Mouse (Mus musculus) hindbrain, embryonic 15.5 days (tissue): ENCODE data around the gene Ntf5. TPM values are rescaled to one million over a fixed set of nuclear protein-coding genes. Genes with fewer than 3 reads are reported as not detected.
A peak's percentile ranks its signal among the peaks of the same experiment; 100 is the strongest.

Experiments
- ATAC-seq: fragments of 200-750 bp; cut with Nextera tagmentation; 2 replicates; pipeline ENCODE4 v1.8.0; 2017; ENCODE audit warnings: low read depth, moderate number of reproducible peaks, moderate TSS enrichment; ENCODE audit not compliant: low FRiP score
- H3K27ac ChIP-seq: fragments of 300-500 bp; sonication (generic); replicated peaks from 2 replicates; pipeline ENCODE4 v1.5.1; 2015; ENCODE audit warnings: mild to moderate bottlenecking, inconsistent platforms
- H3K27me3 ChIP-seq: fragments of 300-500 bp; sonication (generic); 2 replicates; pipeline ENCODE4 v1.6.1; 2015; ENCODE audit warnings: control low read depth, inconsistent platforms
- H3K36me3 ChIP-seq: fragments of 300-500 bp; sonication (generic); 2 replicates; pipeline ENCODE4 v1.6.1; 2015; ENCODE audit warnings: control low read depth, inconsistent platforms
- H3K4me1 ChIP-seq: fragments of 300-500 bp; sonication (generic); replicated peaks from 2 replicates; pipeline ENCODE4 v1.6.1; 2015; ENCODE audit warnings: control low read depth, inconsistent platforms
- H3K4me2 ChIP-seq: fragments of 300-500 bp; sonication (generic); 2 replicates; pipeline ENCODE4 v1.6.1; 2015; ENCODE audit warnings: moderate library complexity, mild to moderate bottlenecking, inconsistent platforms
- H3K4me3 ChIP-seq: fragments of 300-500 bp; sonication (generic); 2 replicates; pipeline ENCODE4 v1.5.1; 2015; ENCODE audit warnings: mild to moderate bottlenecking, inconsistent platforms
- H3K9ac ChIP-seq: fragments of 300-500 bp; sonication (generic); 2 replicates; pipeline ENCODE4 v1.6.1; 2015; ENCODE audit warnings: inconsistent platforms
- H3K9me3 ChIP-seq: fragments of 300-500 bp; sonication (generic); 2 replicates; pipeline ENCODE4 v1.6.1; 2016; ENCODE audit warnings: control low read depth, inconsistent platforms
- WGBS: fragments of 180-500 bp; shearing (Covaris S2); methylation state at CpG from one replicate; pipeline ENCODE4 v1.1.7; 2015; 5-methylcytosine and 5-hydroxymethylcytosine counted together
- polyA plus RNA-seq: library from polyadenylated mRNA; unstranded; fragments of >200 nt; fragmentation: Nextera tagmentation; extraction: Ambion mirVana; gene quantifications from 2 replicates; pipeline ENCODE4 v1.2.1, GENCODE M21; 2015

The Ntf5 gene
- 0.17 TPM in 1 of 2 replicates, not detected in the other for polyA plus RNA-seq

DNA sequence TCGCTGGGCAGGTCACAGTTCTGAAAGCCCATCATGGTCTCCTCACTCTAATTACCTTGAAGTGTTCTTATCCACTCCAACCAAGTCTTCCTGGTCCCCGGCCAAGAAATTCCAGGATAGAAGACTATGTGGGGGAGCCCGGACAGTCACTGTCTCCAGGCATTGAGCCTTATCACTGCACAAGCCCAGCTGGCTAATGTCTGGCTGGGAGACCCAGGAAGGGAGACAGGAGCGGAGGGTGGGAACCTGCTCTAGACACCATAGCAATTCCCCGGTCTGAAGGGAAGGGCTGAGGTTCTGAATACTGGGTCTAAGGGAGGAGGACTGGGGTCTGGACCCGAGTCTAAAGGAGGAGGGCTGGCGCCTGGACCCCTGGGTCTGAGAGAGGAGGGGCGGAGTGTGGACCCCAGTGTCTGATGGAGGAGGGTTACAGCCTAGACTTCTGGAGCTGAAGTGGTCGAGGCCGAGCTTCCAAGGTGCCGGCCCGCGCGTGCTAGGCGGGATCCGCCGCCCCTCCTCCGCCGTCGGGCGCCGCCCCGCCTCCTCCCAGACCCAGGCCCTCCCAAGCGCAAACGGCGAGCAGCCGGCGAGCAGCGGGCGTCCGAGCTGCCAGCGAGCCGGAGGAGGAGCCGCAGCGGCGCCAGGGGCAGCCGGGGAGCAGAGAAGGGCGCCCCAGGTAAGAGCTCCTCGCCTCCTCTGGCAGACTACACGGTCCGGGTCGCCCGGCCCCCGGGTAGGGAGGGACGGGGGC is at the start of gene Ntf5:
Ntf5 (plus strand) TSS at position 583 of the 751 bp plus-strand sequence.
- Histone ChIP-seq H3K36me3 (no peaks in the 10 kb centered on the region), H3K9me3 (no peaks in the 10 kb centered on the region), H3K4me1 (peaks cover 18% of the 10 kb centered on the region), H3K27ac (no peak within 1 kb of the TSS), H3K4me2 (peak within 1 kb of the TSS; percentile 85), H3K4me3 (peak within 1 kb of the TSS; percentile 49), H3K27me3 (peaks cover 96% of the 10 kb centered on the region), H3K9ac (peak within 1 kb of the TSS; percentile 43)
- 4% methylated on average over 34 of the region's 45 CpGs for WGBS
- ATAC-seq, result peak; percentile 30

GRCm38 (mm10) chr7:45363983-45364382 is 49.5 kb upstream of the Ntf5 start:
- H3K4me3 ChIP-seq, result no peak overlapping the region
- peaks cover 51% of the 10 kb centered on the region for H3K4me1 ChIP-seq
- no peak for ATAC-seq
- peaks cover 7% of the 10 kb centered on the region for H3K27me3 ChIP-seq
- WGBS, result 92% methylated on average over 2 of the region's 2 CpGs
- no peaks in the 10 kb centered on the region for H3K9me3 ChIP-seq
- no peak overlapping the region for H3K9ac ChIP-seq
- H3K4me2 ChIP-seq, result no peak overlapping the region
- H3K36me3 ChIP-seq, result peaks cover 4% of the 10 kb centered on the region; the same call in 1 of the 2 replicates
- no peak overlapping the region for H3K27ac ChIP-seq

GRCm38 (mm10) chr7:45365742-45366651 is 47.5 kb upstream of the Ntf5 start:
- Histone ChIP-seq H3K4me2 (peak overlapping the region; percentile 69), H3K36me3 (no peaks in the 10 kb centered on the region), H3K4me3 (peak overlapping the region; percentile 84), H3K9me3 (no peaks in the 10 kb centered on the region), H3K9ac (peak overlapping the region; percentile 92), H3K4me1 (peaks cover 71% of the 10 kb centered on the region), H3K27me3 (peaks cover 12% of the 10 kb centered on the region), H3K27ac (peak overlapping the region; percentile 83)
- WGBS, result 4% methylated on average over 31 of the region's 35 CpGs
- ATAC-seq, result no peak

DNA sequence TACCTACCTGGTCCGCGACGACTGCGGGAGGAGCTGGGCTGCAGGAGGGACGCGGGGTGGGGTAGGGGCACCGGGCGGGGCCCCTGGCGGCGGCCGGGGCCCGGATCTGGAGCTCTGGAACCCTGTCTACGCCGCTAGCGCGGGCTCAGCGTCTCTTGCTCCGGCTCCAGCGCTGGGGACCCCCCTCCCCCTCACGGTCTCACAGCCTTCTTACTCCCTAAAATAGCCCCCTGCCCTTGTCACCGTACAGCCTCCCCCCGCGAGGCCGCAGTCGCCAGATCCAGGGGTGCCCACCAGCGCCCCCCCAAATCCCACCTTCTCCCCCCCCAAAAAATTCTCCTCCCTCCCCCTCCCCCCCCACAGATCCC is 46.9 kb upstream of the Ntf5 start, which contains the start of gene Ppfia3:
Ppfia3 (minus strand) TSS at position 368 of the 368 bp plus-strand sequence.
- H3K9ac ChIP-seq, result peak within 1 kb of the TSS; percentile 92
- H3K27ac ChIP-seq, result peak within 1 kb of the TSS; percentile 83
- ATAC-seq, result peak; percentile 40
- H3K36me3 ChIP-seq, result no peaks in the 10 kb centered on the region
- peak within 1 kb of the TSS; percentile 69 for H3K4me2 ChIP-seq
- H3K4me3 ChIP-seq, result peak within 1 kb of the TSS; percentile 84
- H3K4me1 ChIP-seq, result peaks cover 65% of the 10 kb centered on the region
- H3K9me3 ChIP-seq, result no peaks in the 10 kb centered on the region
- peaks cover 12% of the 10 kb centered on the region for H3K27me3 ChIP-seq
- 0% methylated on average over 23 of the region's 26 CpGs for WGBS

DNA sequence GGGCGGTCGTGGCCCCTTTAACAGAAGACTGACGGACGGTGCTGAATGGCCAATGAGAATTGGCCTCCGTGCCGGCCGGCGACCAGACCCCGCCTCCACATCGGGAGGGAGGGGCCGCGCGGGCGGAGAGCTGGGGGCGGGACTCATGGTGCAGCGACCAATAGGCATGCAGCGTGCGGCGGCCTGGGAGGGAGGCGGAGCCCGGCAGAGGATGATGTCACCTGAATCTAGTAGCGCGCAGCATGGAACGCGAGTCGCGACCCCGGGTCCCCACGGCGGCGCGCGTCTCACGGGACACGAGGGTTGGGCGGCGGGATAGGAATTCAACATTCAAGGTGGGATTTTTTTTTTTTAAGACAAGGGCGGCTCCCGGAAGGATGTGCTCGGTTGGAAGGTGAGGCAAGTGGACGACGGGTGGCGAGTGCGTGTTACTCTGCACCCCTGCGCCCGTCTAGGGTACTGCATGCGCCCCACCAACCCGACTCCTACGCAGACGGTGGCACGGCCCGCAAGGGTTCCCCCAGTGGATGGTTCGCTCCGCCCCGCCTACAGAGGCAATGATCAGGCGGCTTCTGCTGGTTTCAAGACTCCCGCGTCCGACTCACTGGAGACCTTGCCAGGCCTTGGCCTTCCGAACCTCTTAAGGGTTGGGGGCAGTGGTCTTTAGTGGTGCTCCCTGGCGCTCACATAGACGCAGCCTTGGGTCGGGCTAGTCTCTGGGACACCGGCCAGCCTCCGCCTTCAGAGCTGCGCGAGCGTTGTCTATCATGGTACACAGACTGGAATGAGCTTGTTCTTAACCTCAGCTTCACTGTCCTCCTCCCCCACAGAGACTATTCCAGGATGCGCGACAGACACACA is 46.2 kb upstream of the Ntf5 start:
- H3K4me1 ChIP-seq, result peaks cover 59% of the 10 kb centered on the region
- no peaks in the 10 kb centered on the region for H3K9me3 ChIP-seq
- H3K4me2 ChIP-seq, result peak overlapping the region; percentile 69
- H3K27me3 ChIP-seq, result peaks cover 12% of the 10 kb centered on the region
- under 1% methylated on average over 70 of the region's 70 CpGs for WGBS
- peak overlapping the region; percentile 92 for H3K9ac ChIP-seq
- ATAC-seq, result peak; percentile 88
- peak overlapping the region; percentile 84 for H3K4me3 ChIP-seq
- peak overlapping the region; percentile 83 for H3K27ac ChIP-seq
- H3K36me3 ChIP-seq, result no peaks in the 10 kb centered on the region; the same call in 1 of the 2 replicates

GRCm38 (mm10) chr7:45368178-45368577 is 45.3 kb upstream of the Ntf5 start:
- Histone ChIP-seq H3K4me2 (peak overlapping the region; percentile 69), H3K27ac (peak overlapping the region; percentile 83; the same call in 1 of the 2 replicates), H3K27me3 (peaks cover 12% of the 10 kb centered on the region), H3K4me1 (peaks cover 51% of the 10 kb centered on the region), H3K36me3 (peaks cover 6% of the 10 kb centered on the region; the same call in 1 of the 2 replicates), H3K4me3 (peak overlapping the region; percentile 84), H3K9ac (peak overlapping the region; percentile 41; the same call in 1 of the 2 replicates), H3K9me3 (no peaks in the 10 kb centered on the region)
- ATAC-seq, result no peak
- 79% methylated on average over 15 of the region's 15 CpGs for WGBS

- peak overlapping the region; percentile 54 for H3K4me3 ChIP-seq
- peaks cover 9% of the 10 kb centered on the region for H3K27me3 ChIP-seq
- peaks cover 51% of the 10 kb centered on the region for H3K4me1 ChIP-seq
- H3K9ac ChIP-seq, result no peak overlapping the region
- H3K27ac ChIP-seq, result no peak overlapping the region
- no peaks in the 10 kb centered on the region for H3K9me3 ChIP-seq
- ATAC-seq, result no peak
- peak overlapping the region; percentile 95 for H3K4me2 ChIP-seq
- 73% methylated on average over 16 of the region's 16 CpGs for WGBS
- H3K36me3 ChIP-seq, result peaks cover 13% of the 10 kb centered on the region; the same call in 1 of the 2 replicates
Measured at GRCm38 (mm10) chr7:45369022-45369745, 44.3 kb upstream of the Ntf5 start.

DNA sequence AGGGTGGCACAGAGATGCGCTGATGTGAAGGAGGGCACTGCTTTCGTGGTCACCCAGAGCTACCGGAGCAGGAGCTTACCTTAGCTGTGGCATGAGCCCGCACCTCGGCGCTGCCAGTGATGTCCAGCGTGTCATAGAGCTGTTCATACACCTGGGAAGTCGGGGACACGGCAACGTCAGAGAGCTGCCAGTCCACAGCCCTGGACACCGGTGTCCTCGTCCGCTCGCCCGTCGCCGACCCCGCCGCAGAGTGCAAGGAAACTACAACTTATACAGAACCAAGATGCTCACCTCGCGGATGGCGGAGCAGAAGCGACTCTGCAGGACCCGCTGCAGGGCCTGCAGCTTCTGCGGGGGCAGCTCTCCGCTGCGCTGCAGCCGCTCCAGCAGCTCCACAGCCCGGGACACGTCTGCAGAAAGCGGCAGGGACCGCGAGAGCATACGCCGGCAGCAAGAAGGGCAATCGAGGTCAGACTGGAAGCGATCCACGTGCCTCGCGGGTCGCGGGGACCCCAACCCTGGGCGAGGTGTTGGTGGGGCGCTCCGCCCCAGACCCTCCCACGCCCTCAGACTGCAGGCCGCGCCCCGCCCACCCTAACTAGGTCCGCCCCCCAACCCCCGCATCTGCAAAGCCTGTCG is 43.5 kb upstream of the Ntf5 start:
- Histone ChIP-seq H3K27ac (peak overlapping the region; percentile 20; the same call in 1 of the 2 replicates), H3K4me3 (peak overlapping the region; percentile 54), H3K9ac (peak overlapping the region; percentile 53), H3K9me3 (no peaks in the 10 kb centered on the region), H3K36me3 (peaks cover 17% of the 10 kb centered on the region; the same call in 1 of the 2 replicates), H3K4me2 (peak overlapping the region; percentile 95), H3K27me3 (peaks cover 9% of the 10 kb centered on the region), H3K4me1 (peaks cover 45% of the 10 kb centered on the region)
- 10% methylated on average over 46 of the region's 52 CpGs for WGBS
- ATAC-seq, result no peak; the same call in 1 of the 2 replicates

DNA sequence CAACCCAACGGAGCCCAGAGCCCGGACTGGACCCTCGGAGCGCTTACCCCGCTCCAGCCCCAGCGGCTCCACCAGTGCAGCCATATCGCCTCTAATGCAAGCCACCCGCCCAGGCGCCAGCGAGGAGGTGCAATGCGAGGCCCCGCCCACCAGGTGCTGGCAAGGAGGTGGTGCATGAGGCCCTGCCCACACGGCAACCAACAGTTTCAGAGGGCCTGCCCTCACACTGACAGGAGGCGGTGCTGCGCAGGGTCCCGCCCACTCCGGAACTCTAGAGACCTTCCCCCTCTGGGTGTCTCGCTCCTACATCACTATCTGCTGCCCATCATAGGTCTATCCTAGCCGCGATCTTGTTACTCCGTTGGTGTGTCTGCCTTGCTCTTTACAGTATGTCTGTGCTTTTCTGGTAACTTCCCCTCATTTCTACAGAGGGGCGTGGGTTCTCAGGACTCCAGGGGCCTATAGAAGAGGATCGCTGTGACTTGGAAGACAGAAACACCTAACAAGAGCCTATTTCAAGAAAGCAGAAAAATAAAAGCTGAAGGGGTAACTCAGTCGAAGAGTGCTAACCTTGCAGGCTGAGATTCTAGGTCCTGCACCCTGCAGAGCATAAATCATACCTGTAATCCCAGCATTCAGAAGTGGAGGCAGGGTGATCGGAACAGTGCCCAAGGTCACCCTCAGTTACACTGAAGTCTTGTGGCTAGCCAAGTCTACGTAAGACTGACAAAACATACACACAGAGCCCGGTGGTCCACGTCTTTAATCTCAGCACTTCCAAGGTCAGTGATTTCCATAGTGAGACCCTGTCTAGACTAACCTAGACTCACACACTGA is 42.8 kb upstream of the Ntf5 start, which contains the start of gene Lin7b:
Lin7b (minus strand) TSS at position 109 of the 837 bp plus-strand sequence.
- Histone ChIP-seq H3K27ac (peak within 1 kb of the TSS; percentile 20; the same call in 1 of the 2 replicates), H3K9me3 (no peaks in the 10 kb centered on the region), H3K27me3 (peaks cover 9% of the 10 kb centered on the region), H3K4me1 (peaks cover 37% of the 10 kb centered on the region), H3K4me2 (peak within 1 kb of the TSS; percentile 95), H3K9ac (peak within 1 kb of the TSS; percentile 53), H3K4me3 (peak within 1 kb of the TSS; percentile 54), H3K36me3 (peaks cover 22% of the 10 kb centered on the region)
- 12% methylated on average over 24 of the region's 28 CpGs for WGBS
- ATAC-seq, result peak; percentile 57
